Mouse (Mus musculus) kidney, postnatal 0 days (tissue): ENCODE measurements at regions not wholly inside any gene's neighbourhood (a gene's known extent, or its start where the extent isn't known, plus 50 kb on each side); places are given as distances from the start of the nearest gene placed in this dataset.

Experiments used
- ATAC-seq: fragments of 200-750 bp; cut with Nextera tagmentation; replicated peaks from 2 replicates; pipeline ENCODE4 v1.8.0; 2017; ENCODE audit warnings: low read depth, moderate number of reproducible peaks, moderate TSS enrichment, moderate library complexity; ENCODE audit not compliant: low FRiP score
- DNase-seq: peaks from one replicate; pipeline ENCODE4 v3.0.0-alpha.2; 2016; ENCODE audit warnings: low spot score
- H3K27ac ChIP-seq: fragments of 300-500 bp; sonication (generic); 2 replicates; pipeline ENCODE4 v1.5.1; 2014; ENCODE audit warnings: mild to moderate bottlenecking
- H3K27me3 ChIP-seq: fragments of 300-500 bp; sonication (generic); 2 replicates; pipeline ENCODE4 v1.6.1; 2014; ENCODE audit warnings: low read length, mixed read lengths; ENCODE audit not compliant: insufficient read depth
- H3K36me3 ChIP-seq: fragments of 300-500 bp; sonication (generic); 2 replicates; pipeline ENCODE4 v1.6.1; 2014; ENCODE audit warnings: low read length, mixed read lengths; ENCODE audit not compliant: insufficient read depth
- H3K4me1 ChIP-seq: fragments of 300-500 bp; sonication (generic); replicated peaks from 2 replicates; pipeline ENCODE4 v1.6.1; 2014; ENCODE audit warnings: antibody characterized with exemption, low read length, mixed read lengths; ENCODE audit not compliant: insufficient read depth
- H3K4me2 ChIP-seq: fragments of 300-500 bp; sonication (generic); 2 replicates; pipeline ENCODE4 v1.6.1; 2014; ENCODE audit warnings: mild to moderate bottlenecking, low read length, moderate library complexity, mixed read lengths
- H3K4me3 ChIP-seq: fragments of 300-500 bp; sonication (generic); replicated peaks from 2 replicates; pipeline ENCODE4 v1.5.1; 2014; ENCODE audit warnings: low read depth, low read length
- H3K9ac ChIP-seq: fragments of 300-500 bp; sonication (generic); 2 replicates; pipeline ENCODE4 v1.6.1; 2014; ENCODE audit warnings: low read depth, low read length
- H3K9me3 ChIP-seq: fragments of 300-500 bp; sonication (generic); replicated peaks from 2 replicates; pipeline ENCODE4 v1.6.1; 2016; ENCODE audit warnings: low read length, inconsistent platforms, mixed read lengths
- CTCF ChIP-seq: IDR thresholded peaks from 2 replicates; pipeline ENCODE4 v1.5.1; 2016; ENCODE audit warnings: antibody characterized with exemption, low read depth, mild to moderate bottlenecking, moderate library complexity
- WGBS: fragments of 180-500 bp; shearing (Covaris S2); extraction: QIAGEN DNeasy Blood & Tissue Kit; methylation state at CpG from one replicate; pipeline ENCODE4 v1.1.7; 2014; 5-methylcytosine and 5-hydroxymethylcytosine counted together

GRCm38 (mm10) chr4:153236680-153237079 is 245.9 kb downstream of the Ajap1 start:
- 10% methylated on average over 12 of the region's 12 CpGs for WGBS
- Histone ChIP-seq H3K27me3 (no peaks in the 10 kb centered on the region), H3K9me3 (no peaks in the 10 kb centered on the region; the same call in 1 of the 2 replicates), H3K9ac (no peak overlapping the region), H3K36me3 (no peaks in the 10 kb centered on the region), H3K4me3 (no peak overlapping the region), H3K4me2 (peak overlapping the region; percentile 18), H3K27ac (no peak overlapping the region), H3K4me1 (no peaks in the 10 kb centered on the region)
- ATAC-seq = peak; percentile 61; the same call in 1 of the 2 replicates
- TF ChIP-seq CTCF = no peak
- DNase-seq = peak; percentile 42

GRCm38 (mm10) chr4:153233762-153234161 is 248.8 kb downstream of the Ajap1 start:
- DNase-seq (peak; percentile 49), ATAC-seq (no peak)
- Histone ChIP-seq H3K27ac (no peak overlapping the region), H3K9ac (no peak overlapping the region), H3K9me3 (no peaks in the 10 kb centered on the region; the same call in 1 of the 2 replicates), H3K27me3 (no peaks in the 10 kb centered on the region), H3K4me3 (no peak overlapping the region), H3K4me1 (0 out of 2 replicates have a peak, but pooled peaks cover 3% of the 10 kb centered on the region), H3K4me2 (no peak overlapping the region), H3K36me3 (no peaks in the 10 kb centered on the region)
- no peak for TF ChIP-seq CTCF
- 56% methylated on average over 5 of the region's 5 CpGs for whole genome bisulfite sequencing

GRCm38 (mm10) chr4:153229221-153229620 is 253.4 kb downstream of the Ajap1 start:
- Histone ChIP-seq H3K9me3 (no peaks in the 10 kb centered on the region; the same call in 1 of the 2 replicates), H3K4me1 (0 out of 2 replicates have a peak, but pooled peaks cover 3% of the 10 kb centered on the region), H3K27me3 (no peaks in the 10 kb centered on the region), H3K9ac (no peak overlapping the region), H3K27ac (no peak overlapping the region), H3K4me3 (no peak overlapping the region), H3K36me3 (no peaks in the 10 kb centered on the region), H3K4me2 (no peak overlapping the region)
- no peak for ATAC-seq
- TF ChIP-seq CTCF = peak; percentile 35; the same call in 1 of the 2 replicates
- DNase-seq = no peak
- 54% methylated on average over 5 of the region's 5 CpGs for WGBS

GRCm38 (mm10) chr4:153227680-153228420 is 254.8 kb downstream of the Ajap1 start:
- Histone ChIP-seq H3K4me1 (0 out of 2 replicates have a peak, but pooled peaks cover 3% of the 10 kb centered on the region), H3K9ac (no peak overlapping the region), H3K27ac (no peak overlapping the region), H3K4me3 (no peak overlapping the region), H3K9me3 (no peaks in the 10 kb centered on the region; the same call in 1 of the 2 replicates), H3K36me3 (no peaks in the 10 kb centered on the region), H3K27me3 (no peaks in the 10 kb centered on the region), H3K4me2 (no peak overlapping the region)
- no peak for DNase-seq
- no peak for ATAC-seq
- WGBS = 69% methylated on average over 13 of the region's 13 CpGs
- TF ChIP-seq CTCF = no peak

- Histone ChIP-seq H3K27ac (no peak overlapping the region), H3K9ac (no peak overlapping the region), H3K27me3 (no peaks in the 10 kb centered on the region), H3K4me1 (peaks cover 6% of the 10 kb centered on the region; the same call in 1 of the 2 replicates), H3K9me3 (no peaks in the 10 kb centered on the region), H3K4me2 (no peak overlapping the region), H3K4me3 (no peak overlapping the region), H3K36me3 (no peaks in the 10 kb centered on the region)
- TF ChIP-seq CTCF = no peak
- WGBS = 13% methylated on average over 6 of the region's 6 CpGs
- DNase-seq (peak; percentile 47), ATAC-seq (peak; percentile 56; the same call in 1 of the 2 replicates)
Observed at GRCm38 (mm10) chr4:153224618-153225177, 257.9 kb downstream of the Ajap1 start.

GRCm38 (mm10) chr4:153223019-153223418 is 259.6 kb downstream of the Ajap1 start:
- no peaks in the 10 kb centered on the region for H3K36me3 ChIP-seq
- ATAC-seq (no peak), DNase-seq (no peak)
- no peak overlapping the region for H3K4me2 ChIP-seq
- H3K4me3 ChIP-seq = no peak overlapping the region
- 83% methylated on average over 5 of the region's 5 CpGs for WGBS
- H3K27me3 ChIP-seq = no peaks in the 10 kb centered on the region
- H3K4me1 ChIP-seq = peaks cover 9% of the 10 kb centered on the region; the same call in 1 of the 2 replicates
- H3K27ac ChIP-seq = no peak overlapping the region
- no peaks in the 10 kb centered on the region for H3K9me3 ChIP-seq
- TF ChIP-seq CTCF = no peak
- H3K9ac ChIP-seq = no peak overlapping the region
